Mouse (Mus musculus) c-Kit-negative CD71-positive TER-119-positive erythroid progenitor cells, embryonic 14.5 days (primary cell): ENCODE measurements around the gene Mecom.

Source experiments
- DNase-seq: peaks from one replicate; pipeline ENCODE4 v3.0.0-alpha.2; 2013; ENCODE audit warnings: low read depth, low spot score

Mecom gene

GRCm38 (mm10) chr3:30483006-30483684 lies 64.7 kb downstream of the Mecom start:
- DNase-seq, result no peak

- DNase-seq, result no peak
Measured at GRCm38 (mm10) chr3:30481682-30482081, 66.1 kb downstream of the Mecom start.

DNA sequence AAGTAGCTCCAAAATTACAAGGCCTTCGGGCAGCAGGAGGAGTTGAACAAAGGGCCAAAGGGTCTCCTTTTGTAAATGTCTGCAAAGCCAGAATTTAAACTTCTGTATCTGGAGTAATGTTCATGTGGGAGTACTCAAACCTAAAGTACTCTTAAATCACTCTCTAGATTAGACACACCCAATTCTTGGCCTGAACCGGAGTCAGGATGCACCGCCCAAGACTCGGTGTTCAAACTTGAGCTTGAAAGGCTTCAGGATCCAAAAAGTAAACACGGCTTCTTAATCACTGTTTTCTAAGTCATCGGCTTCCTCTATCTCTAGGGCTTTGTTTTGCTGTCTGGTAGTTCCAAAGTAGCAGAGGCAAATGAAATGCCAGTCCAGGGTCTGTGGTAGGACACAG lies 67.3 kb downstream of the Mecom start:
- DNase-seq, result no peak

DNA sequence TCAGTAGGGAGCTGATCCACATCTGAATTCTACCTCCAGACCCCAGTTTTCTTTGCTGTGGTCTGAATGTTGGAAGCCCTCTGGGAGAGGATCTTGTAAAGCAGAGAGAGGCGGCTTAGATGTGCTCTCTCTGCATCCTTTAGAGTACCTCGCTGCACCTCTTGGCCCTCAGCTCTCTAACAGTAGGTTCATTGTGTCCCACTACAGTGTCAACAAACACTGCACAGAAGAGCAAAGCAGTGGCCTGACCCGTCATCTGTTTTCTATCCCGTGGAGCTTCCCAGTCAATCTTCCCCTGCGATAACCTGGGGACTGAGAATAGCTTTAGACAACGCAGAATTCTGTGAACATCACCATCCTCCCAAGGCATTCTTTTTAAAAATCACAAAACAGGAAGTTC lies 69.6 kb downstream of the Mecom start:
- DNase-seq, result no peak

GRCm38 (mm10) chr3:30477008-30477407 lies 70.8 kb downstream of the Mecom start:
- no peak for DNase-seq

DNA sequence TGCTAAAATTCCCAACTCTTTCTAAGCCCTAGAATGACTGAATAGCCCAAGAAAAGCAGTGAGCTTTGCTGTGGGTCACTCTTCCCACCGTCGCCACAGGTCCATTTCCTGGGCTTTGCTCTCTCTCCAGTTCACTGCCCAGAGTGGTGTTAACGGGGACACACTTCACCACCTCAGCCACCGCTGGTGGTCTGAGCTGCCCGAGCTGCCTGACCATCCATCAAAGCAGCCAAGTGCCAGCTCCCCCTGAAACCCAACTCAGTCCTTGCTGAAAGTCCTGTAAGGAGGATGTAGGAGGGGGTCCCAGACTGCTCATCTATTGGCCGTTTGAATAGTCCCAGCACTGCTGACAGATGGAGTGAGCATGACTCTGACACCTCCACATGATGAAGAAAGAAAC lies 72.2 kb downstream of the Mecom start:
- no peak for DNase-seq

GRCm38 (mm10) chr3:30468068-30468835 lies 79.6 kb downstream of the Mecom start:
- DNase-seq, result no peak

- no peak for DNase-seq
Measured at GRCm38 (mm10) chr3:30466031-30466650, 81.7 kb downstream of the Mecom start.

DNA sequence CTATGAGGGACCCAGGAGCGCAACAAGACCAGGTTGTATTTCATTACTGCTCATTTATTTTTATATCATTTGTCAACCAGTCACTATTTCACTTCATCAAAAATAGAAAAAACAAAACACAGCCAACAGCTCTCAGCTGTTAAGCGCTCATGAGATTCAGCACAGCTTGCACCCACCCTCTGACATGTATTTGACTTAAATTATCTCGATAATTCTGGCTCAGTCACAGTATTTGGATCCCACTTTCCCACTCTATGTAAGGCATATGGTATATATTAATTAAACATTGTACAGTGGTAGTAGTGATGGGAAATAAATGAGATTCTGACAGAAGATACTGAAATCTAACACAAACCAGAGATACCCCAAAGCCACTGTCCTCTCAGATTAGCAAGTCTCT lies 83.3 kb downstream of the Mecom start:
- DNase-seq, result no peak

DNA sequence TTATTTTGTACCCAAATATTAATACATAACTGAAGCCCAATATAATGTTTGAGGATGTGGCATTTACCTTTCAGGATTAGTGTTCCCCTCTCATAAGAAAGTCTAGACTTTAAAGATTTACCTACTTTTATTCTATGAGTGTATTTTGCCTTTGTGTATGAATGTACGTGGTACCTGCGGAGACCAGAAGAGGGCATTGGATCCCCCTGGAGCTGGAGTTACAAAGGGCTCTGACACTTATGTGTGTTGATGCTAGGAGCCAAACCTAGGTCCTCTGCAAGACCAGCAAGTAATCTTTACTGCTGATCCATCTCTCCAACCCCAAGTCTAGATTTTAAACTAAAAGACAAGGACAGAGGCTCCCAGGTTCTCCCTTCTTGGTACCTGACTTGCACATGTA lies 86.0 kb downstream of the Mecom start:
- no peak for DNase-seq

DNA sequence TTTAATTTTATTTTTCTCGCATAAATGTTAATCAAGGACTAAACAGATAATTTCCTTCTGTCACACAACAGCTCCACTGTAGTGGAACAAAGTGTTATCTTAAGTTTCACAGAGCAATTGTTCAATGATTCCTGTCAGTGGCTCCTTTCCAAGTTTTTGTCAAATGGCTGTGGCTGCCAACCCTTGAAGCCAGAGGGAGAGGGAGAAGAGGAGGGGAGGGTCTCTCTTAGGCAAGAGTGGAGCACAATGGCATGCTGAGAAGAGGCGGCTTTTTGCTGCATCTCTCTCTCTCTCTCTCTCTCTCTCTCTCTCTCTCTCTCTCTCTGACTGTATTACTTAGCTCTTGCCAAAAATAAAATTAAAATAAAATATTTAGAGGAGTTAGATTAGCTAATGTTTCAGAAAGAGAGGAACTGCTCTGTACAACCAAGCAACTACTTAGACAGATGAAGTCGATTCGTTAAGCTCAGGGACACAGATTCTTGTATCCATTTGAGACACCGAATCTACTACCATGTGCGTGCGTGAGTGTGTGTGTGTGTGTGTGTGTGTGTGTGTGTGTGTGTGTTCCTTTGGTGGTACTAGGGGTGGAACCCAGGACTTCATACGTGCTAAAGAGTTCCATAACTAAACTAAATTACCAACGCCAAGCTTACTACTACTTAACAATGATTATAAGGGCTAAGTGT lies 86.8 kb downstream of the Mecom start:
- DNase-seq, result no peak

DNA sequence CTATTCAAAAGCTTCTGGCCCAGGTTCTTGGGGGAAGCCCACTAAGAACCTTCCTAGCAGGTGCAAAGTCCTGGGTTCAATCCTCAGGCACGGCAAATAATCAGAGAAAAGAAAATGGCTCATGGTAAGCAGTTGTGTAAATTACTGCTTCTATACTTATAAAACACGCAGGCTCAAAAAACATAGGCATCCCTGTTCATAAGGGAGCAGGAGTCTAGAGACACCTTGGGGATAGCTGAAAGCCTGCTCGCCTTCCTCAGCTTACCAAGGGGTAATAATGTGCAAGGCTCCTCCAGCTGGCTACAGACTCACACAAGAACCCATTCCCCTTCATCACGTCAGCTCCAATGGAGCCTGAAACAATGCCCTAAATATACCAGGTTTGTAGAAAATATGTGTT lies 88.2 kb downstream of the Mecom start:
- no peak for DNase-seq

DNA sequence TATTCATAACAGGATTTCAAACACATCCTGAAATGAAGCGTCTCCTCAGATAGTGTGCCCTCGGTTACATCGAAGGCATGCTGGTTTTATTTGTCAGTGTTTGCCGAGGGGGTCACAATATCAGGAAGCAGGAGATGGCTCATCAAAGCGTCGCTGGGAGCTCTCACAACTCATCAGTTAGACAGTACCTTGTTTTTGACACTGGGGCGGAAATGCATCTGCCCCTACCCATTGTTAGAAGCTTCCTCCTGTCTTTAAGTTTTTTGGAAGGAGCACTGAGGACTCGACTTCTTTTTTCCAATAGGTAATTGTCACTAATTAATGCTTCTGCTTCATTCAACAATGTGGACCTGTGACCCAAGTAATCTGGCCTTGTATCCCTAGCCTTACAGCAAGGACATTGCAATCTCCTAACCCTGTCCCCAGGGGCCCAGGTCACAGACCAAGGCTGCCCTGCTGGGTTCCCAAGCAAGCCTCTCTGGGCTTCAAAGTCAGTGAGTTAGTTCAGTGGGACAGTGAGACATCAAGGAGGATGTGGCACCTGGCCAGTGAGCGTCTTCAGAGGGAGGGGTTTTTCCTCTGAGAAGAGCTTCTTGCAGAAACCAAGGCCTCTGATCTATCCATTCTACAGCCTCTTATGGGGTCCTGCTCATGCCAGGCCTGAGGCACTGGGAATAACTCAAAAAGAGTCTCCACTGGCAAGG lies 89.7 kb downstream of the Mecom start:
- no peak for DNase-seq

GRCm38 (mm10) chr3:30455902-30456301 lies 91.9 kb downstream of the Mecom start:
- DNase-seq, result no peak

GRCm38 (mm10) chr3:30453546-30454455 lies 94.0 kb downstream of the Mecom start:
- no peak for DNase-seq

DNA sequence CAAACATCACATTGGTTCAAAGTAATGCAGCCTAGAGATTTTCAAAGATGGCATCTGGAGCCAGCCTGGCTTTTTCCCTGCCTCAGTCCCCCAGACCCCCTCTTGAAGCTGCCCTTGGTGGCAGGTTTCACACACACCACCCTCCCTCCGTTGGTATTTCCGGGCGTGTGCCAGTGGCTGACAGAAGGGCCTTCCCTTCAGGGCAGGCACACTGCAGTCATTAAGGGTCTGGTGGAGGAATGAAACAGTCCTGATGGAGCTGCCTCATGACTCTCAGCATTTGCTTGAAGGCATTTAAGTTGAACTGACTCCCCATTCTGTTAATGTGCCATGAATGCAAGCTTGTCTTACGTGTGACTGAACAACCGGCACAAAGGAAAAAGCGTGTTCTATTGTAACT lies 94.8 kb downstream of the Mecom start:
- no peak for DNase-seq

GRCm38 (mm10) chr3:30452511-30452910 lies 95.3 kb downstream of the Mecom start:
- DNase-seq, result no peak

DNA sequence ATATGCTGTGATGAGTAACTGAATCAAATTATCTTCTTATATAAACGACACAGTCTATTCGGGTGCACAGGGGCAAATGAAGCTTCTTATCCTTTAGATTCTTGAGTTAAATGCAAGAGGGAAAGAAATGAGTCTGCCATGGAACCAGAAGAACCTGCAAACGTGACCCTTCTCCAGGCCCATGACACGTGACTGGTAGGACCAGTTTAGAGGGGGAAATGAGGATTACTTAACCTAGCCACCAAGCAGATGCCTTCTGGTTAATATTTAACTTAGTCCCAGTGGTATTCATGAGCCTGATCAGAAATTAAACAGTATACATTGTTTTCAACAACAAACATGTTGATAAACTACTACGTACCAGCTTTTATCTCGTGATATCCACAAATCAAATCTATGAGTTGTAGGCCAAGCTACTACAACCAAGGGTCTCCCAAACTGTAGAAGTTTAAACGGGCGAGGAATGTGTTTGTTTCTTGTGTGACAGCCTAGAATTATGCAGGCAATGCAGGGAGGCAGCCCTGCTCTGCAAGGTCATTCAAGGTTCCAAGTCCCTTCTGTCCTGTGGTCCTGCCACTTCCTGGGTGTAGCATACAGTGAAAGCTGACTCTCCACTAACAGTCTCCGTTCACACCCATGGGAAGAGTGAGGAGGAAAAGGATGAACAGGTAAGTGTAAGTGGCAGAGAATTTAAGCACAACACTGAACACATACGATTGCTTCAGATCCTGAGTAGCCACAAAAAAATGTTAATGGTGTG lies 97.4 kb downstream of the Mecom start:
- DNase-seq, result no peak

GRCm38 (mm10) chr3:30448624-30449023 lies 99.2 kb downstream of the Mecom start:
- DNase-seq, result no peak

DNA sequence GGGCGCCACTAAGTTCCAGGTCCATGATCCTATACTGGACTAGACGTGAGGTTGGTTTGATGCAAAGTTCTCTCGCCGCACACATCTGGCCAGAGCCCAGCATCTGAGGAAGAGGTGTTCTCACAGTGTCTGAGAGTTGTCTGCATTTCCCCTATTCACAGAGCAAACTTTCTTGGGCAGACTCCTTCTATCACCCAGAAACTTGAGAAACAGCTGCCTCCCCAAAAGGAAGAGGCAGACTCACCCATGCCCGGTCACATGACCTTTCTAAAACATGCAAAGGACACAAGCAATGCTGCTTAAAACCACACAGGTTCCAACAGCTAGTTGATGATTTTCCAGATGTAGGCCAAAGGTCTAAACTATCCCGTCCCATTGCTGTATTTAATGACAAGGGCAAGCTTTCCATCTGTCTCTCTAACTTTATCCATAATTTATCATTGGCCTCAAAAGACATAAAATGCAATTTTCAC lies 101.8 kb downstream of the Mecom start:
- no peak for DNase-seq
